Mouse (Mus musculus): ENCODE data around the gene 2310007B03Rik.
"Not testable (repeated sequence)": the region's sequence is repeated elsewhere in the genome, so short reads cannot be mapped to it uniquely, and the experiment has no call there.

The 2310007B03Rik gene

DNA sequence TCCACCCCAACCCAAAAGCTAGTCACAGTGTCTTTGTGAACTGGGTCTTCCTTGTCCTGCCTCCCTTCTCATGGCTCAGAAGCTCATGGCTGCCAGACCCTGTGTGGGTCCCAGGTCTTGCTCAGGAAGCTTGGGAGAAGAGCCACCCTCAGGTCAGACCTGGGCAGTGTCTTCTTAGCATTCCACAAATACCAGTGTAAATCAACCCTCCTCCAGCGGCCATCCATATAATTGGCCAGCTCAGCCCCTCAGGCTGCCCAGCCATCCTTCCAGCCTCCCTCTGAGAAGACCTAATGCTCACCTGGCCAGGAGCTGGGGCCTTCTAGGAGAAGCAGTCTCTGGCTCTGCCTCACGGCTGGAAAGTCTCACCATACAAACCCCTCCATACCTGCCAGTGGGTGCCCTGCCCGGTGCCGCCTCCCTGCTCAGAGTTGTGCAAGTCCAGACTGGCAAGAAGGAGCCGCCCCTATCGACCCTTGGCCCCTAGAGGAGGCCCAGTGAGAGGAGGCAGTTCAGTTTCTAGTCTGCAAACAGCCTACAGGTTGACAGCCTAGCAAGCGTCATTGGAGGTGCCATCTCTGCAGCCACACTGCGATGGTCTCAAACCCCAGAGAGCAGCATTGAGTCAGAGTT, at the start of gene 2310007B03Rik:
TSS of gene 2310007B03Rik (minus strand) at position 448 of the 633 bp plus-strand sequence.
- DNase-seq, result peak; percentile 75

DNA sequence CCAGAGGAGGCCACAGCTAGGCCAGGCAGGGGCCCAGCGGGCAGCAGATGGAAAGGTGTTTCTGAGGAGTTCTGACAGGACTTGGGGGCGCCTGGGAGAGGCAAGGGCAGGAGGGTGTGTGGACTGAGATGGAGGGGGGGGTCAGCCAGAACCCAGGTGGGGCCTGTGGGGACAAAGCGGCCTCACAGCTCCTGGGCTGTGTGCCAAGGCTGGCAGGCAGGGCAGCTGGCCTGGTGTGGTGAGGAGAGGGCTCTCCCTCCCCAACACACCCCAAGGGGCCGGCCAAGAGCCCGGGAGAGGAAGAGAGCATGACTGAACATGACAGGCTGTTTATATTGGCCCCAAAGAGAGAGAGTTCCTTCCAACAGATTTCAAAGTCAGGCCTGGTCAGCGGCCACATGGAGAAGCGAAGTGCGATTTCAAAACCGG, 49.5 kb upstream of the 2310007B03Rik start:
- DNase-seq, result peak; percentile 80

DNA sequence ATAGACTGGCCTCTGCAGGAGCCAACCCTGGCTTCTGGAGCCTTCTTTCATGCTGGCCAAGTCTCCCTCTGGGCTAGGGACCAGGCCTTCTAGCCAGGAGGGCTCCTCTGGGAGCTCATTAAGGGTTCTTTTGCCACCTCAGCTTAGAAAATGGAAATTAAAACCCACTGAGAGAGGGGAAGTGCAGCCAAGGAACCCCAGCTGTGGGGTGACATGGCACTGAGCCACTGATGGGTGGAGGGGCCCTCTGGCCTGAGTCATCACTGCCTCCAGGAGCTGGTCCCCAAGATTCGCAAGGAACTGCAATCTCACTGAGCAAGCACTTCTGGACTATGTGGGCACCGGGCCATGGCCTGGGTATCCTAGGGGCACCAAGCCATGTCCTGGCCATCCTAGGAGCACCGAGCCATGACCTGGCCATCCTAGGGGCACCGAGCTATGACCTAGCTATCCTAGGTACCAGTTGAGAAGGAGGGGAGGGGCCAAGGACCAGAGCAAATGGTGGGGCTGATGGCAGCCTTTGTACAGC, 46.9 kb upstream of the 2310007B03Rik start:
- DNase-seq, result peak; percentile 27

DNA sequence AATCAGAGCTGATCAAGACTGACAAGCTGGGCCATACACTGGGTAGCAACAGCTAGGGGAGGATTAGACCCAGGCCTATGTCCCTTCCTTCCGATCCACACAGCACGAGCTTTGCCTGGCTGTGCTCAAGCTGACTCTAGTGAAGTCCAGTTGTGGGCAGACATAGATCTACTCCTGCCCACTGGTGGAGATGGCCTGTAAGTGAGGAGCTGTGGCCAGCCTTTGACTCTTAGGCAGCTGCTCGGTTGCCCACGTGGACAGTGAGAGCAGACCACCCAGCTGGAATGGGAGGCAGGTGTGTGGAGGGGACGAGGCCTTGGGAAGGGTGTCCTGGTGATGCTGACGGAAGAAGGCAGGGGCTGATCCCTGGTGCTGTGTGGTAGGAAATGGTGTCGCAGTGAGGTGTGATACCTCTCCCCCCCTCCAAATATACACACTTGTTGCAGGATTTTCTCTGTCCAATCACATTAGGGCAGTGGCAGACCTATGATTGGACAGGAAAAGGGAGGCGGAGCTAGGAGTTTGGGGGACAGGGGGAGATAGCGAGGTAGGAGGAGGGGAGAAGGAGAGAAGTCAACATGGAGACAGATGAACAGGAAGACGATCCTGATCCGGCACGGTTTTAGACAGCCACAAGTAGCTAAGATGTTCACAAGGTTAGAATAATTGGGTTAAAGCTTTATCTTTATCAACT, 45.7 kb upstream of the 2310007B03Rik start:
- DNase-seq, result no peak

DNA sequence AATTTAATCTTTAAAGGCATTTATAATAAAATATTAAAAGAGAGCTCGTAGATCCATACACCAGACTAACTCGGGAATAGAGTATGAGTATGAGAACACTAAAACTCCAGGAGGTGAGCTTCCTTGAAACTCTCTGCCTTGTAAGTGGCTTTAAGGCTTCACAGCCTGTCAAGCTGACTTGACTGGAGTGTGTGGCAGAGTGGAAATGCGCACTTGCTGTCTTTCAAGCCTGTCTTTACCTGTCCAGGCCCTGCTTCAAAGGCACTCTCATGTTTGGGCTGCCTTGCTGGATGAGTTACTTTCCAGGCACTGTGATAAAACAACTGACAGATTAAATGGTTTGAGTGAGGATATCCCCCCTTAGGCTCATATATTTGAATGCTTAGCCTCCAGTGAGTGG, 37.2 kb upstream of the 2310007B03Rik start:
- DNase-seq, result no peak

GRCm38 (mm10) chr1:93197454-93197853, 36.7 kb upstream of the 2310007B03Rik start:
- not testable (repeated sequence) for DNase-seq

- no peak for DNase-seq
Measured at GRCm38 (mm10) chr1:93194961-93195360, 34.2 kb upstream of the 2310007B03Rik start.

DNA sequence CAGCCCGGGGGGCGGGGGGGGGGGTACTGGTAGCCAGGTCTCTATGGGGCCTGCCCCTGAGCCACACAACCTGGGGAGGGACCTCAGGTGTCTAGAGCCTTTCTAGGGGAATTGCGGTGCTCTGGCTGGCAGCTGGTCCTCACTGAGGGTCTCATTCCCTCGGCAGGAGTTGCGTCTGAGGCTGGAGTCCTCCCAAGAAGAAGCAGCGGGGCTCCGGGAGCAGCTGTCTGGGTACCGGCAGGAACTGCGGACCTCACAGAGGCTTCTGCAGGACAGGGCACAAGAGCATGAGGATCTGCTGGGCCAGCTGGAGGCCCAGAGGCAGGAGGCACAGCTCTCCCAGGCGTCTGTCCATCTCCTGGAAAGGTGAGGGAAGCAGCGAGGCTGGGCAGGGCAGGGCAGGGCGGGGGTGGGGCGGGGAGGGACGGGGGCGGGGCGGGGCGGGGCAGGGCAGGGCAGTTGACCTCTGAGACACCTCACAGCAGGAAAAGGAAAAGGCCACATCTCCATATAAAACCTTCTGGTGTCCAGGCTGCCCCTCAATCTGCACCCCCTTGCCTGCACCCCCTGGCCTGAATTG, 30.1 kb upstream of the 2310007B03Rik start:
- no peak for DNase-seq

DNA sequence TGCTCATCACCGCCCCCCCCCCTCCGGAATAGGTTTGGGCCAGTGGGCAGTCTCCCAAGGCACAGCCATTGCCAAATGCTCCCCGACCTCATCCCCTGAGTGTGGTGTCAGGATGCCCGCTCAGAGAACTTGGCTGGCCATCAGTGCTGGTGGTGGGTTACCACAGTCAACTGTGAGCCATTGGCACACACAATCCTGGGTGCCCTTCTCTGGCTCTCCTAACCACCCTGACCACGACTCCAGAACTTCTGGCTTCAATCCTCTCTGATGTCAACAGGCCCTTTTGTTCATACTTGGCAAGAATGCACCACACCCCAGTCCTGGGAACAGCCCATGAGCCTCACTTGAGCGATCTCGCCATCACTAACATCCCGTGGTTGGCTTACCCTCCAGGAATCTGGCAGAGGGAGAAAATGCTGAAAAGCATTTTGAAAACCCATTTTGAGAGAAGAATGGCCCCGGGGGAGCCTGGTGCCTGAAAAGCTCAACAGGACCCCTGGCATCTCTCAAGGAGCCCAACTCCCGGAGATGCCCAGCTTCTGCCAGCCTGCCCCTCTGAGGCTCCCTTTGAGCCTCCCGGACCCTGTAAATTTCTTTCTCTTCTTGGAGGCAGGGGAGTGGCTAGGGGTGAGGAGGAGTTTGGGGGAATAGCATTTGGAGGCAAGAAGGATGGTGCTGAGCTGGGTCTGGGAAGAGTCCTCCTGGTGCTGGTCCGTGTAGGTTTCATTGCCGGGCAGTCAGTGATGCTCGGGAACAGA, 23.5 kb upstream of the 2310007B03Rik start:
- no peak for DNase-seq

GRCm38 (mm10) chr1:93182281-93182680, 21.5 kb upstream of the 2310007B03Rik start:
- DNase-seq, result no peak

- peak; percentile 83 for DNase-seq
Measured at GRCm38 (mm10) chr1:93176525-93177332, 16.0 kb upstream of the 2310007B03Rik start.

GRCm38 (mm10) chr1:93175849-93176248, 15.1 kb upstream of the 2310007B03Rik start:
- no peak for DNase-seq

DNA sequence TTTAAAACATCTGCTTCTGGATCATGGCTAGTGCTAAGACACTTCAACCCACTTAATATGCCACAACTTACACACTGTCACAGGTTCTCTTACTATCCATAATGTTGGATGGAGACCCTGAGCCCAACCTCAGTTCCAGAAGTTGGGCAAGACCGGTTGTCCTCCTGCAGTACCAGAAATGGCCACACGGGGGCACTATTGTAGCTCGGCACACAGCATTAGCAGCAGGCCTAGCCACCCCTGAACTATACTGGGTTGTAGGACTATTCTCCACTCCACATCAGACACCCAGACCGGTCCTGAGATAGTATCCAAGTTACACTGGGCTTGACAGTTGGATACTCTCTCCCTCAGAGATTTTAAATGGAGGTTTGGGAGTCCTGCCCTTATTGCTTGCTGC, 13.7 kb upstream of the 2310007B03Rik start:
- DNase-seq, result peak; percentile 81

DNA sequence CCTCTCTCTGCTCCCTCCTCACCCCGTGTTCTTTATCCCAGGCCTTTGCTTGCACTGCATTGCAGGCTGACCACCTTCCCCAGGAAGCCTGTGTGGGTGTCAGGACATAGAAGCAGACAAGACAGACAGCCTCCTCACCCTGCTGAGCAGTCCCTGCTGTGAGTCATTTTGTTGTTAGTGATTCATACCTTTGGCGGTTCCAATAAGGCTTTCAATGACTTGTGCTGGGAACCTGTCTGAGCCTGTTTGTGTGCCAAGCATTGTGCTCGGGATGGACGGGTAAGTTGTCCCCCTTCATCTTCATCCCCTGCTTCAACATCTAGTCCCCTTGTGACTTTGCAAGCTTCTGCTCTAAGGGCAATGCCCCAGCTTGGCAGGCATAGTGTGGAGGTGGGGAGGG, 12.9 kb upstream of the 2310007B03Rik start:
- no peak for DNase-seq

DNA sequence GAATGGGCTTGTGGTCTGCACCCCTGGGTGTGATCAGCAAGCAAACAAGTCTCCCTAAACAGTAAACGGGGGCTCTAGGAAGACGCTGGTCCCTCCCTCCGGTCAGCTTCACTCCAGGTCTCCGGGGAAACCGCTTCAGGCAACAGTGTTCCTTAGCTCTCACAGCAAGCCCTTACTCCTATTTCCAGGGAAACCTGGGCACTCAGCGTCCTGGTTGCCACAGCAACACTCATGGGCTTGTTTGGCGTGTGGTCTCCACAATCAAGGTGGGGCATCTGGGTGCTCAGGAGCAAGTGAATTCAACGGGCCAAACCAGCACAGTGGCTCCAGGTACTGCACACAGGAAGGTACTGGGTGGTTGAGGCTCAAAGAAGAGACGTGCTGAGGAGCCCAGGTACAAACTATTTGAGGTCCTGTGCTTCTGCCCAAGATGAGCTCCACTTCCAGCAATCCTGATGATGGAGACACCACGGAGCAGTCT, 7.6 kb upstream of the 2310007B03Rik start, which contains the start of gene Crocc2:
TSS of gene Crocc2 (plus strand) at position 431 of the 481 bp plus-strand sequence.
- no peak for DNase-seq

- no peak for DNase-seq
Measured at GRCm38 (mm10) chr1:93166346-93167079, 5.8 kb upstream of the 2310007B03Rik start.

- no peak for DNase-seq
Measured at GRCm38 (mm10) chr1:93165447-93165846, 4.7 kb upstream of the 2310007B03Rik start.

DNA sequence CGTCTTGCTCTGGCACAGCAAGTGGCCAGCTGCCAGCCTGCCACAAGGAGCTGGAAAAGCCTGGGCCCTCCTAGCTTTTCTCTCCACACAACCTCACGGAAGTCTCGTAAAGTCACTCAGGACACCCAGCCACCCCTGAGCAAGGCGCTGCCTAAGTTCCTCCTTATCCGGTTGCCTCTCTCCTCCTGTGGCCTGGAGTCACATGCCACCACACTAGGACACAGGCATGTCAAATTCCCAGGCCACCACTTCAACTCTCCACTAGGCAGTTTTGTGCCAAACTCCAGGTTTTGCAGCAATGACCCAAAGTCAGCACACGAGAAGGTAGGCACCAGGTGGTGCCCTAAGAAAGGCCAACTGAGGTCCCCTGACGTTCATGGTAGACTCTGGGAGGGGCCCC, 1.8 kb upstream of the 2310007B03Rik start:
- DNase-seq, result no peak

DNA sequence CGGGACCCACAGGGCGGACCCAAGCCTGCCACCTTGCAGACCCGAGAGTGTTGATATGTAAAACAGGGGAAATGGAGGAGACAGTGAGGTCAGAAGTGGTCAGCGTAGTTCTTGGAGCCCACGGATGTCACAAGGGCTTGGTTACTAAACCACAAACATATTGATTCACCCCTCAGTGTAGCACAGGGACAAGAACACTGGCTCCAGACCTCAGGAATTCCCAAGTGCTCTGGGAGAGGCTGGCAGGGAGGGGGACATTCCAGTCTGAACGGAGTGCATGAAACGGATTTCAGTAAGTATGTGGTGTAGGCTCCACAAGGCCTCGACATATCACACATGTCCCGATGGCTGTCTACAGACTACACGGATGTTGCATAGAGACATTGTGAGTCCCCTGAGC, 1.2 kb upstream of the 2310007B03Rik start:
- no peak for DNase-seq

- no peak for DNase-seq
Measured at GRCm38 (mm10) chr1:93161350-93161749, 602 bp upstream of the 2310007B03Rik start.

Data from kidney, postnatal 14 days (tissue).